Mouse (Mus musculus): Measurements from ENCODE around the gene Tmed4. TPM values are rescaled to one million over a fixed set of nuclear protein-coding genes. Genes with fewer than 3 reads are reported as not detected.
A peak's percentile ranks its signal among the peaks of the same experiment; 100 is the strongest.

Tmed4 gene
- polyA plus RNA-seq, 1 experiment, result 45.7 TPM

DNA sequence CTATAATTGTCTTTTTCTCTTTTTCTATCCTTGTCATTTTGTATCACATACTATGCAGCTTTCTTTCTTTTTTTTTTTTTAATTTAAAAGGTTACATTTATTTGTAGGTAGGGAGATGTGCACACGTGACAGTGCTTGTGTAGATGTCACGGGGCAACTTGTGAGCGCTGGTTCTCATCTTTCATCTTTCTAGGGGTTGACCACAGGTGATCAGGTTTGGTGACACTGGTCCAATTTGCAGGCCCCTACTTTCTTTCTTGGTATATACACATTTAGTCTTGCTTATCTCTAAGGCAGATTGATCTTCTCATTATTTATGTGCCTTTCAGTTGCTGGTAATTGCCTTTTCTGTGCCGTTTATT lies 18.3 kb upstream of the Tmed4 start:
- peaks cover 8% of the 10 kb centered on the region for H3K36me3 ChIP-seq (ENCODE audit: control insufficient read depth, insufficient read depth, low read length)
- no peak overlapping the region for H3K4me3 ChIP-seq (ENCODE audit: extremely low read depth, insufficient read depth, insufficient read length)
- 92% methylated on average over 4 of the region's 4 CpGs for WGBS
- no peak overlapping the region for H3K27ac ChIP-seq (ENCODE audit: insufficient read depth, low read length)
- no peak for DNase-seq (ENCODE audit: low read depth in 1 of 2, low spot score in 2 of 2)
- no peaks in the 10 kb centered on the region for H3K27me3 ChIP-seq (ENCODE audit: control insufficient read depth, insufficient read depth, low read length)
- TF ChIP-seq CTCF (IDR thresholded peaks at IDR 0.05; ENCODE audit: extremely low read depth, insufficient read depth, insufficient read length, insufficient replicate concordance), result no peak
- TF ChIP-seq POLR2A (IDR thresholded peaks at IDR 0.05; ENCODE audit: low read depth, low read length), result no peak
- peaks cover 2% of the 10 kb centered on the region for H3K4me1 ChIP-seq (ENCODE audit: control insufficient read depth, insufficient read depth, insufficient read length)

DNA sequence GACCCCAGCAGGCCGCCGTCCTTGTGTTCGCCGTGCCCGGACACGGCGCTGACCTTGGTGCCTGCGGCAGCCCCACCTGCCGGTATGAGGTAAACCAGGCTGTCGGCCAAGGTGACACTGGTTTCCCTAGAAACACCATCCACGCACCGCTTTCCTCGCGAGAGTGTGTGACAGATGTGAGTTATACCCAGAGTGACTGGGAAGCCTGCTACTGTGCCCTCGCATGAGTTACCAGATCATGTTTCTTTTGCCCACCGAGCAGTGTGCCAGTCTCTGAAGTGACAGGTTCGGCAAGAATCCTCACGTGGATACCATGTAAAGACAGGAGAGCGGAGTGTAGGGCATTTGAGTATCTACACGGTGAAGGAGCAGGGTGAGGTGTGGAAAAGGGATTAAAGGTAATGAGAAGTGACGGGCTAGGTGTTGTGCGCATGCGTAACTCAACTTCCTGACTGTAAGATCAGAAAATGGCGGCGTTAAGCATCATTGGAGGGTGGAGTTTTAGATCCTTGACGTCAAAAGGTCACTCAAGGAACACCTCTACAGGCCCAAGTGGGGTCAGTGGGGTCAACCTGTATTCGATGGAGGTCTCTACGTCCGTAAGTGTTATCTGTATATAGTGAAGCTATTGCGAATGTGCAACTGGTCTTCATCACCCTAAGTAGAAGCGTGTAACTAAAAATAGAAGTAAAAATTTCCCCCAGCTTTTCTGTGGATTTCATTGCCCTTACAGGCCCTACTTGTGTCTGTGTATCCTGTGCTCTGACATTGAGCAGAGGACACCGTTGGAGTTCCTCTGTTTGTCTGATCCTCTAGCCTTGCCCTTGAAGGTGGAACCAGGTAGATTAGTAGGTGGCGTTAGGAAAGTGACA lies 17.7 kb upstream of the Tmed4 start:
- DNase-seq (ENCODE audit: low read depth in 1 of 2, low spot score in 2 of 2), result peak; percentile 52 to 85
- peak overlapping the region; percentile 99 for H3K27ac ChIP-seq (ENCODE audit: insufficient read depth, low read length)
- TF ChIP-seq CTCF (IDR thresholded peaks at IDR 0.05; ENCODE audit: extremely low read depth, insufficient read depth, insufficient read length, insufficient replicate concordance), result peak; percentile 0; the same call in 1 of the 2 replicates
- TF ChIP-seq POLR2A (IDR thresholded peaks at IDR 0.05; ENCODE audit: low read depth, low read length), result no peak
- H3K27me3 ChIP-seq (ENCODE audit: control insufficient read depth, insufficient read depth, low read length), result no peaks in the 10 kb centered on the region
- H3K36me3 ChIP-seq (ENCODE audit: control insufficient read depth, insufficient read depth, low read length), result peaks cover 4% of the 10 kb centered on the region
- peak overlapping the region; percentile 97 for H3K4me3 ChIP-seq (ENCODE audit: extremely low read depth, insufficient read depth, insufficient read length)
- H3K4me1 ChIP-seq (ENCODE audit: control insufficient read depth, insufficient read depth, insufficient read length), result peaks cover 2% of the 10 kb centered on the region
- 15% methylated on average over 33 of the region's 33 CpGs for WGBS

DNA sequence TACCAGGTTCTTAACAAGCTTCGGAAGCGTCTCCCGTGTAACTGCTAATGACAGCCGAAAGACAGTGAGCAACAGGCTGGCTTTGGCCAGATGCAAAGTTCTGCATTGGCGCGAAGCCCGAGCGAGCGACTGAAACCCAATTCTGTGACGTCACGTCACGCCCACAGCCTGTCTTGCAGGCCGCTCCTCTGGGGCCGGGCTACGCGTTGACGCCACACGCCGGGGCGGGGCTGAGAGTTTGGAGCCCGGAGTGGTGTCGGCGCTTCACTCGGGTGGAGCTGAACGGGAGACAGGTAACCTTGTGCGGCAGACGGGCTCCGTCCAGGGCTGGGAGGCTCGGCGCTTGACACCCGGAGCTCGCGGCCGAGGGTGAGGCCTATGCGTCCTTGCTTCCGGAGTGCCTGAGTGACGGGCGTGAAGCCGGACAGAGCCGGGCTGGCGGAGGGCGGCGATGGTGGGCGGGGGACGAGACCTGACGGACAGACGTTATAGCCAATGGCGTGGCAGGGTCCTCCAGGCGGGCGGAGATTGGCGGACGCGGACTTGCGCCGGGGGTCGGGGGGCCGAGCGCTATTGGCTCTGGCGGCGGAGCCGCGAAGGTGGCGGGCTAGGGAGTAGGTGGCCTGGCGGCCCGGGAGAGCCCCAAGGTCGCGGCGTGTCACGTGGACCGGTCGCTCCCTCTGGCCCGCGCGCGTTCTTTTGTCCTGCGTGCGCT lies 16.9 kb upstream of the Tmed4 start, which contains the start of gene Ogdh:
Gene Ogdh, plus strand, starts transcription at position 233 of the 715 bp plus-strand sequence.
- TF ChIP-seq CTCF (IDR thresholded peaks at IDR 0.05; ENCODE audit: extremely low read depth, insufficient read depth, insufficient read length, insufficient replicate concordance) (no peak), POLR2A (IDR thresholded peaks at IDR 0.05; ENCODE audit: low read depth, low read length) (peak; percentile 58; the same call in 1 of the 2 replicates)
- H3K4me3 ChIP-seq (ENCODE audit: extremely low read depth, insufficient read depth, insufficient read length), result peak within 1 kb of the TSS; percentile 97
- H3K36me3 ChIP-seq (ENCODE audit: control insufficient read depth, insufficient read depth, low read length), result no peaks in the 10 kb centered on the region
- peak within 1 kb of the TSS; percentile 99 for H3K27ac ChIP-seq (ENCODE audit: insufficient read depth, low read length)
- WGBS, result under 1% methylated on average over 69 of the region's 77 CpGs
- H3K27me3 ChIP-seq (ENCODE audit: control insufficient read depth, insufficient read depth, low read length), result no peaks in the 10 kb centered on the region
- H3K4me1 ChIP-seq (ENCODE audit: control insufficient read depth, insufficient read depth, insufficient read length), result peaks cover 2% of the 10 kb centered on the region
- peak; percentile 98 to 99 for DNase-seq (ENCODE audit: low read depth in 1 of 2, low spot score in 2 of 2)

DNA sequence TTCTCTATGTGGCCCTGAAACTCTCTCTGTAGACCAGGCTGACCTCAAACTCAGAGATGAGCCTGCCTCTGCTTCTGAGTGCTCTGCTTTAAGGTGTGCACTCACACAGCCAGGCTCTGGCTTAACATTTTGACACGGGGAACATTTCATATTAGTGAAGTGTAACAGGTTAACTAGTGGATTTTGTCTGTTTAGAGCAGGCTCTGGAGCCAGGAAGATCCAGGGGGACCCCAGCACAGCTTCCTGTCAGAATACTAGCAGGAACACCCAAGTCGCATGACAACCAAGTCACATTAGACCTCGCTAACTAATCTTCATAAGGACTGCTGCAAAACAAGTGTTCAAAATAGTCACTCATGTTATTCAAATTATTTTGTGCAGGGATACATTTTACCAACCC lies 16.2 kb upstream of the Tmed4 start:
- Histone ChIP-seq H3K36me3 (ENCODE audit: control insufficient read depth, insufficient read depth, low read length) (no peaks in the 10 kb centered on the region), H3K4me3 (ENCODE audit: extremely low read depth, insufficient read depth, insufficient read length) (peak overlapping the region; percentile 97; the same call in 1 of the 2 replicates), H3K27me3 (ENCODE audit: control insufficient read depth, insufficient read depth, low read length) (no peaks in the 10 kb centered on the region), H3K4me1 (ENCODE audit: control insufficient read depth, insufficient read depth, insufficient read length) (peaks cover 2% of the 10 kb centered on the region), H3K27ac (ENCODE audit: insufficient read depth, low read length) (peak overlapping the region; percentile 42; the same call in 1 of the 2 replicates)
- DNase-seq (ENCODE audit: low read depth in 1 of 2, low spot score in 2 of 2), result no peak
- TF ChIP-seq CTCF (IDR thresholded peaks at IDR 0.05; ENCODE audit: extremely low read depth, insufficient read depth, insufficient read length, insufficient replicate concordance) (no peak), POLR2A (IDR thresholded peaks at IDR 0.05; ENCODE audit: low read depth, low read length) (no peak)
- WGBS, result 48% methylated on average over 3 of the region's 3 CpGs

DNA sequence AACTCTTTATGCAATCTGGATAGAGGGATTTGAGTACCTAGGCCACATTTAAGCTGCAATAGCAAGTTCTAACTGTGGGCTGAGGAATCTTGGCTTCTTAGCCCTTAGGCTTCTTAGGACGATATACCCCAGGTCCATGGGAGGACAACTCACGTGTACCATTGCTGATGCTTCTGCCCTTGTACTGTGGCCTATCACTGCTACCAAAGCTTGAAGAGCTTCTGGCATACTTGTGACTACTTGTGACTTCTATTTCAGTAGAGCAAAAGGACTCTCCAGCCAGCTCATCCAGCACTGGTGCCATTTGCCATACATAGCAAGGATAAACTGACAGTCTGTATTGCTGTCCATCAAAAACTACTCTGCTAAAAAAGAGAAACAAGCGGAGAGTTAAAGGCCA lies 15.5 kb upstream of the Tmed4 start:
- H3K27ac ChIP-seq (ENCODE audit: insufficient read depth, low read length), result no peak overlapping the region
- no peak for TF ChIP-seq CTCF (IDR thresholded peaks at IDR 0.05; ENCODE audit: extremely low read depth, insufficient read depth, insufficient read length, insufficient replicate concordance)
- TF ChIP-seq POLR2A (IDR thresholded peaks at IDR 0.05; ENCODE audit: low read depth, low read length), result no peak
- H3K36me3 ChIP-seq (ENCODE audit: control insufficient read depth, insufficient read depth, low read length), result no peaks in the 10 kb centered on the region
- H3K4me1 ChIP-seq (ENCODE audit: control insufficient read depth, insufficient read depth, insufficient read length), result peaks cover 2% of the 10 kb centered on the region
- no peak overlapping the region for H3K4me3 ChIP-seq (ENCODE audit: extremely low read depth, insufficient read depth, insufficient read length)
- no peaks in the 10 kb centered on the region for H3K27me3 ChIP-seq (ENCODE audit: control insufficient read depth, insufficient read depth, low read length)
- WGBS, result 94% methylated on average over 3 of the region's 3 CpGs
- no peak for DNase-seq (ENCODE audit: low read depth in 1 of 2, low spot score in 2 of 2)

DNA sequence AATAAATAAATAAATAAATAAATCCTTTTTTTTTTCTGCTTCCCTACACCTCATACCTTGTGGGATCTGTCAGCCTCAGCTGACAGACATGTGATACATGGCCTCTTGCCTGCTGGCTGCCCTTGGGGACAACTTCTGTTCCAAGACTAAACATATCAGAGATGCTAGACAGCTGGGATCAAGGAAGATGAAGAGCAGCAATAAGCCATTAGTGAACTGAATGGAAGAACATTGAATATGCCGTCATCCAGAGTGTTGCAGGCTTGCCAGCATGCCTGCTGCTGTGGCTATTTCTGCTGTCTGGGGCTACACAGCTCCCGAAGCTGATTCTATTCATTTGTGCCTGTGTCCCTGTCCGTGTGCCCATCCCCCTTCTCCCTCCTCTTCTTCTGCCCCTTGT lies 8.3 kb upstream of the Tmed4 start:
- Histone ChIP-seq H3K36me3 (ENCODE audit: control insufficient read depth, insufficient read depth, low read length) (no peaks in the 10 kb centered on the region), H3K4me3 (ENCODE audit: extremely low read depth, insufficient read depth, insufficient read length) (no peak overlapping the region), H3K27me3 (ENCODE audit: control insufficient read depth, insufficient read depth, low read length) (no peaks in the 10 kb centered on the region), H3K27ac (ENCODE audit: insufficient read depth, low read length) (no peak overlapping the region), H3K4me1 (ENCODE audit: control insufficient read depth, insufficient read depth, insufficient read length) (no peaks in the 10 kb centered on the region)
- TF ChIP-seq POLR2A (IDR thresholded peaks at IDR 0.05; ENCODE audit: low read depth, low read length) (no peak), CTCF (IDR thresholded peaks at IDR 0.05; ENCODE audit: extremely low read depth, insufficient read depth, insufficient read length, insufficient replicate concordance) (no peak)
- no peak for DNase-seq (ENCODE audit: low read depth in 1 of 2, low spot score in 2 of 2)
- WGBS, result 82% methylated on average over 3 of the region's 3 CpGs
